Mouse (Mus musculus) thymus, postnatal 25 days (tissue): Measurements from ENCODE around the gene Tmeff1.
"Not testable (repeated sequence)": the region's sequence is repeated elsewhere in the genome, so short reads cannot be mapped to it uniquely, and the experiment has no call there.

Experiments
- DNase-seq: peaks from one replicate; pipeline ENCODE4 v3.0.0; 2022

Gene Tmeff1

DNA sequence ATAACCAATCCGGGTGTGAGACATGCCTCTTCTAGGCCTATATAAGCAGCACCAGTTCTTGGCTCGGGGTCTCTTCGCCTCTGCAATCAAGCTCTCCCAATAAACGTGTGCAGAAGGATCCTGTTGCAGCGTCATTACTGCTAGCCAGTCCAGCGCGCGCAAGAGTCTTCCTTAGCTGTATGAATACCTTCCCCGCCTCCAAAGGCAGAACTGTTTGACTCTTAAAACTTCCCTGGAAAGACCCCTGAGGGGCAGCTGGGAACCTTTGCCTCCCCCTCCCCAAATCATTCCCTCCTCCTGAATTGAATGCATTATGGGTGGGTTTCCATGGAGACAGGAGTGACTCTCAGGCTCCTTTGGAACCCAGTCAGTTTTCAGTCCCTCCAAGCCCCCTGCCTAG lies 93.8 kb downstream of the Tmeff1 start:
- no peak for DNase-seq

- DNase-seq = not testable (repeated sequence)
These were observed 94.8 kb downstream of the Tmeff1 start for GRCm38 (mm10) chr4:48679728-48680127.

DNA sequence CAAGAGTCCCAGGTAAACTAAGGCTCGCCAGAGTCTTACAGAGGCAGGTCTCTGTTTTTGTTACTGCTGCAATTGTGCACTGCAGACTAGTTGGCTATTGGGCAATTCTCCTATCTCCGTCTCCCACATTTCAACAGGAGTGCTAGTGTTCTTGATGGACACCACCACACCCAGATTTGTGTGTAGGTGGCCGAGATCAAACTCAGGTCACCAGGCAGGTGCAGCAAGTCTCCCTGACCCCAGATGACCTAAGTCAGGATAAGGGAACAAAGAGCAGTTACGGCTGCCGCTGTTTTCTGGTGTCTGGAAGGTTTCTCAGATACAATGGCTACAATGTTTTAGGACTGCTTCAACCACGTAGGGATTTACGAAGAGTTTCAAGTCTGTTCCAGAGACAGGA lies 95.2 kb downstream of the Tmeff1 start:
- no peak for DNase-seq

DNA sequence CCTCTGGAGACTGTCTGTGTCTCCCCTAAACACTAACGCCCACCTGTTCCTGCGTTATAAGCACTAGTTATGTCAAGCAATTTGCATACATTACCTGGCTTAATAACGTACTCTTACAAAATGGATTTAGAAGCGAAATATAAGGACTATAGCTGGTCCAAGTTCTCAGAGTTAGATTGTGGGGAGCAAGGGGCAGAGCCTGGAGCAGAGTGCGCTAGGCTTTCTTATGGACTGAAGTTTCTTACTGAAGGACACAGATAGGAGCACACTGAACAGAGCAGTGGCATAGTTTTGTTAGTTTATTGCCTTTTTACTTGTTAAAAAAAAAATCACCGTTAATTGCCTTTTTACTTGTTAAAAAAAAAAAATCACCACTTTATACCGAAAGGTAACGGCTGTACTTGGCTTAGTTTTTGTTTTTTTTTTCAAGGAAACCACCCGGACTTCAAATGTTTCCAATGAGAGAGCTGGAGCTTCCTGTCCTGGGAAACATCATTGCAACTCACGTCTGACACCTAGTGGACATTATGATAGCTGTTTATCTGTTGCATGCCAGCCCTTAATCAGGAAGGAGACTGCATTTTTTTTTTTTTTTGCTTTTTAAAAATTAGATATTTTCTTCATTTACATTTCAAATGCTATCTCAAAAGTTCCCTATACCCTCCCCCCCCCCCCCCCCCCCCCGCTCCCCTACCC lies 95.8 kb downstream of the Tmeff1 start:
- DNase-seq = no peak

- no peak for DNase-seq
These were observed 98.2 kb downstream of the Tmeff1 start for GRCm38 (mm10) chr4:48683126-48683525.

DNA sequence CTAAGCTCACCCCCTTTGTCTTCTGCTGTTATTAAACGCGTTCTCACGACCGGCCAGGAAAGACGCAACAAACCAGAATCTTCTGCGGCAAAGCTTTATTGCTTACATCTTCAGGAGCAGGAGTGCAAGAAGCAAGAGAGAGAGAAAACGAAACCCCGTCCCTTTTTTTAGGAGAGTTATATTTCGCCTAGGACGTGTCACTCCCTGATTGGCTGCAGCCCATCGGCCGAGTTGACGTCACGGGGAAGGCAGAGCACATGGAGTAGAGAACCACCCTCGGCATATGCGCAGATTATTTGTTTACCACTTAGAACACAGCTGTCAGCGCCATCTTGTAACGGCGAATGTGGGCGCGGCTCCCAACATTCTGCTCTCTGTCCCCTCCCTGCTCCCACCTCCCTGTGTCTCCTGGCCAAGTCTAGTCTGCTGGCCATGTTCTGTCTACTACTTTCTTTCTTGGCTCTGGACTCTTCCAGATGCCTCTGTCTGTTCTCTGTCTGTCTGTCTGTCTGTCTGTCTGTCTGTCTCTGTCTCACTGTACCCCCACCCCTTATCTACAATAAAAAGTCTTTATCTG lies 98.7 kb downstream of the Tmeff1 start:
- DNase-seq = not testable (repeated sequence)

- DNase-seq = no peak
These were observed 99.7 kb downstream of the Tmeff1 start for GRCm38 (mm10) chr4:48684593-48685187.

GRCm38 (mm10) chr4:48688148-48688547 lies 103.2 kb downstream of the Tmeff1 start:
- no peak for DNase-seq

- peak; percentile 1 for DNase-seq
These were observed 105.7 kb downstream of the Tmeff1 start for GRCm38 (mm10) chr4:48690640-48691039.

DNA sequence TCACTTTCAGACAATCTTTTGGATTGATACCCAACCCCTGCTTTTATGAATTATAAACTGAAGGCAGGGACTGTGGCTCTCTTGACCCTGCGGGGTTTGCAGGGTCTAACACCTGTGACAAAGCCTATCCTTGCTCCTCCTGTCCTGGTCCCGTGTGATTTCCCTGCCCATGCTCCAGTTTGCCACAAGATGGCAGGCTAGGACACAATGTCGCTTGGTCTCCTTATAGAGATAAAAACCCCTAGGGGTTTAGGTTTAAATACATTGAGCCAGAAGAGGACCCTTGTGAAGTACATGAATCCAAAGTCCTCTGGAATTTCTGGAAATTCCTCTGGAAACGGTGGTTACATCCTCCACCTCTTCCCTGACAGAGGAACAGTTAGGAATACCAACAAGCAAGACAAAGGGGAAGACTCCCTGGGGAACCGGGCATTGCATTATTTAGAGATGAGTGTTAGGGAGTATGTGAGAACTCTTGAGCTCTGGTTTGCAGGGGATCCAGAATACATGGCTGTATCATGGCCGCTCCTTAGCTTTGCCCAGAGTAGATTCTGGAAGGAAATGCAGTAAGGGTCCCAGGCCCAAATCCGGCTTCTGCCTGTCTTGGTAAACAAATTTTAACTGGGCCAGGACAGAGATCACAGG lies 106.9 kb downstream of the Tmeff1 start:
- peak; percentile 23 for DNase-seq

DNA sequence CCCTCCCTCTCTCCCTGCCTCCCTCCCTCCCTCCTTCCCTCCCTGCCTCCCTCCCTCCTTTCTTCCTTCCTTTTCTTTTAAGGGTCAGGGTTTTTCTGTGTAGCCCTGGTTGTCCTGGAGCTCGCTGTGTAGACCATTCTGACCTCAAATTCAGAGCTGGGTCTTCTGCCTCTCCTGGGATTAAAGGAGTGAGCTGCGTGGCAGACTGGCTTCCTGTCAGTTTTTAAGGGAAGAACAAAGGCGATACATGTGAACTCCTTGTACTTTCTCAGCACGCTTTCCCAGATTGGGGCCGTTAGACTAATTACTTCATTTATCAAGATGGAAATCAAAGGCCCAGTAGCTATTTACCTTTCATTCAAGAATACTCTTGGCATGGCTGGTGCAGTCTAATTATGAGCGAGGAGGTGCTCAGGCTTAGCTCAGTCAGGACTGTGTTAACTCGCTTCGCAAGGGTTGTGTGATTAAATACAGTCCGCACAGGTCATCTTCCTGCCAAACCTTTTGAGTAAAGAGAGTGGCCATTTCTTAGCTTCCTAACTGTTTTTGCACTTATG lies 107.8 kb downstream of the Tmeff1 start:
- DNase-seq = no peak

DNA sequence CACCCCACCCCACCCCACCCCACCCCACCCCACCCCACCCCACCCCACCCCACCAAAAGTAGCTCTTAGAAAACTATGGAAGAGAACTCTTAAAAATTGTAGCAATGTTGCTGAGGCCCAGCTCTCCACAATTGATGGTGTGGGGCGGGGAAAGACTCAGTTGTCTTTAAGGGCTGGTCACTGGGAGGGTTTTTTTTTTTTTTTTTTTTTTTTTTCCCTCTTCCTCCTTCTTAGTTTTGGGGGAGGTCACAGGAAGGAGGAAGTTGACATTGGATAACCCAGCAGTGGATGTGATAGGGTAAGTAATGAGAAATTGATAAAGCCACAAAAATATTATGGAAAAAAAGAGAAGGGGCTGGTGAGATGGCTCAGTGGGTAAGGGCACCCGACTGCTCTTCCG lies 111.7 kb downstream of the Tmeff1 start:
- DNase-seq = no peak

- DNase-seq = no peak
These were observed 112.3 kb downstream of the Tmeff1 start for GRCm38 (mm10) chr4:48697302-48697701.
